Mouse (Mus musculus): ENCODE data around the gene P2ry6. TPM values are rescaled to one million over a fixed set of nuclear protein-coding genes. Genes with fewer than 3 reads are reported as not detected.

P2ry6 gene
- total RNA-seq, 1 experiment: 0.45 TPM

DNA sequence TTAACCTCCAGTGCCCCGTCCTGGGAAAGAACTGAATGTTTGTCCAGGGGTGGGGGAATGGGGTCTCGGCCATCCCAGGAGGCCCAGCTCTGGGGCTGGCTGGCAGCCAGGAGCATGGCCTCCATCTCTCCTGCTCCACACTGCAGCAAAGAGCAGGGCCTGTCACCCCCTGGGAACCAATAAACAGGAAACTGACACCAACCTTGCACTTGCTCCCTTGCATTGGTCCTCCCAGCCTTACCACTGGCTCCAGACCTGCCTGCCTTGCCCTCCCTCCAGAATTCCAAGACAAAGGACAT is 54.7 kb downstream of the P2ry6 start:
- no peak for TF ChIP-seq ZNF384 (IDR thresholded peaks at IDR 0.05; ENCODE audit: low read depth, low read length)
- no peak for TF ChIP-seq CHD2 (IDR thresholded peaks at IDR 0.05; ENCODE audit: low read depth, low read length)
- TF ChIP-seq ZC3H11A (IDR thresholded peaks at IDR 0.05; ENCODE audit: borderline replicate concordance, low read depth, low read length): no peak
- TF ChIP-seq MAFK (IDR thresholded peaks at IDR 0.05; ENCODE audit: insufficient read depth, low read depth, low read length): no peak
- TF ChIP-seq HCFC1 (IDR thresholded peaks at IDR 0.05; ENCODE audit: borderline replicate concordance, insufficient read depth, low read length): no peak
- Histone ChIP-seq H3K36me3 (ENCODE audit: control insufficient read depth, insufficient read depth, low read length, poor library complexity, severe bottlenecking) (peaks cover 12% of the 10 kb centered on the region; the same call in 1 of the 2 replicates), H3K27ac (ENCODE audit: insufficient read depth, low read depth, low read length, poor library complexity, severe bottlenecking) (no peak overlapping the region), H3K9ac (ENCODE audit: insufficient read depth, low read depth, low read length, poor library complexity, severe bottlenecking) (no peak overlapping the region), H3K9me3 (ENCODE audit: control insufficient read depth, insufficient read depth, low read depth, low read length) (no peaks in the 10 kb centered on the region), H3K4me3 (ENCODE audit: insufficient read depth in 1 of 2, low read depth in 1 of 2, low read length in 2 of 2, poor library complexity in 1 of 2, severe bottlenecking in 1 of 2) (no peak overlapping the region), H3K4me1 (ENCODE audit: control insufficient read depth in 2 of 2, insufficient read depth in 2 of 2, low read length in 2 of 2, poor library complexity in 1 of 2) (peaks cover 4 to 16% of the 10 kb centered on the region in 2 experiments; a peak in 3 of 4 replicates)
- in situ Hi-C loops (cut with MboI; ENCODE audit: low sequenced_read_pairs in 2 of 2, unreplicated experiment in 2 of 2): no loop called here
- DNase-seq (ENCODE audit: low read depth, low spot score): no peak

DNA sequence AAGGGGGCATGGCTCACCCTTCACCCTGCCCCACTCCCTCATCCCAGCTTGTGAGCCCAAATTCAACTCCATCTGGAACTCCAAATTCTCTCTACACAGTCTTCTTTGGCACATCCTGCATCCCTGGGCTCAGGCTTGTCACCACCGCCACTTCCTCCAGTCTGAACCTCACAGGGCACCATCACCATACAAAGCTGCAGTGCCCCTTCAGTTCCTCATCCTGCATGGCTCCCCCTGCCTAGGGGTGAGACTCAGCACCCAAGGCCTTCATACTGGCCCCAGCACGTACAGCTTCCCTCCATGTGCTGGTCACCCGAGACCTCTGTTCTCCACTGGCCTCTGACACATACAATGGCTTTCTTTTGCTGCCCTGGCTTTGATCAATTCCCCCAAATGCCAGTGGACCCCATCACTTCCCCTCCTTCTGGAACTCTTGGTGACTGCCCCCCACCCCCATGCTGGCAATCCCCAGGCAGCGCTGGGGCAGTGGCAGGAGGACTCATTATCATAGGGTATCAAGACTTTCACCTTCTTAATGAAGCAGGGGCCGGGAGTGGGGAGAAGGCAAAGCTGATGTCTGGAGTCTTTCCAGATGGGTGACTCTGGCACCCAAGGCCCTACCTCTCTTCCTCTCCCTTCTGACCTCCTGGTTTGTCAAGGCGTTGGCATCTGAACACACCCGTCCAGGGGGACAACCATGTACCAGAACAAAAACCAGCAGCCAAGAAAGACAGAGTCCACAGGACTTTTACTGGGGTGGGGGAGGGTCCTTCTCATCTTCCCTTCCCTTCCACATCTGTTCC is 55.2 kb downstream of the P2ry6 start:
- Histone ChIP-seq H3K36me3 (ENCODE audit: control insufficient read depth, insufficient read depth, low read length, poor library complexity, severe bottlenecking) (peaks cover 12% of the 10 kb centered on the region; the same call in 1 of the 2 replicates), H3K4me1 (ENCODE audit: control insufficient read depth in 2 of 2, insufficient read depth in 2 of 2, low read length in 2 of 2, poor library complexity in 1 of 2) (peaks cover 4 to 13% of the 10 kb centered on the region in 2 experiments; a peak in 2 of 4 replicates), H3K9me3 (ENCODE audit: control insufficient read depth, insufficient read depth, low read depth, low read length) (no peaks in the 10 kb centered on the region), H3K4me3 (ENCODE audit: insufficient read depth in 1 of 2, low read depth in 1 of 2, low read length in 2 of 2, poor library complexity in 1 of 2, severe bottlenecking in 1 of 2) (no peak overlapping the region), H3K27ac (ENCODE audit: insufficient read depth, low read depth, low read length, poor library complexity, severe bottlenecking) (no peak overlapping the region), H3K9ac (ENCODE audit: insufficient read depth, low read depth, low read length, poor library complexity, severe bottlenecking) (no peak overlapping the region)
- DNase-seq (ENCODE audit: low read depth, low spot score): no peak
- TF ChIP-seq MAFK (IDR thresholded peaks at IDR 0.05; ENCODE audit: insufficient read depth, low read depth, low read length) (no peak), HCFC1 (IDR thresholded peaks at IDR 0.05; ENCODE audit: borderline replicate concordance, insufficient read depth, low read length) (no peak), ZC3H11A (IDR thresholded peaks at IDR 0.05; ENCODE audit: borderline replicate concordance, low read depth, low read length) (no peak), ZNF384 (IDR thresholded peaks at IDR 0.05; ENCODE audit: low read depth, low read length) (no peak), CHD2 (IDR thresholded peaks at IDR 0.05; ENCODE audit: low read depth, low read length) (no peak)
- in situ Hi-C loops (cut with MboI; ENCODE audit: low sequenced_read_pairs in 2 of 2, unreplicated experiment in 2 of 2): no loop called here

- no peak for TF ChIP-seq HCFC1 (IDR thresholded peaks at IDR 0.05; ENCODE audit: borderline replicate concordance, insufficient read depth, low read length)
- no peak for TF ChIP-seq ZC3H11A (IDR thresholded peaks at IDR 0.05; ENCODE audit: borderline replicate concordance, low read depth, low read length)
- Histone ChIP-seq H3K9me3 (ENCODE audit: control insufficient read depth, insufficient read depth, low read depth, low read length) (no peaks in the 10 kb centered on the region), H3K9ac (ENCODE audit: insufficient read depth, low read depth, low read length, poor library complexity, severe bottlenecking) (peak overlapping the region; percentile 44), H3K4me3 (ENCODE audit: insufficient read depth in 1 of 2, low read depth in 1 of 2, low read length in 2 of 2, poor library complexity in 1 of 2, severe bottlenecking in 1 of 2) (peak overlapping the region; percentile 23 to 39; a peak in 2 of 4 replicates), H3K4me1 (ENCODE audit: control insufficient read depth in 2 of 2, insufficient read depth in 2 of 2, low read length in 2 of 2, poor library complexity in 1 of 2) (peaks cover 4 to 13% of the 10 kb centered on the region in 2 experiments; a peak in 2 of 4 replicates), H3K36me3 (ENCODE audit: control insufficient read depth, insufficient read depth, low read length, poor library complexity, severe bottlenecking) (peaks cover 12% of the 10 kb centered on the region; the same call in 1 of the 2 replicates), H3K27ac (ENCODE audit: insufficient read depth, low read depth, low read length, poor library complexity, severe bottlenecking) (no peak overlapping the region)
- DNase-seq (ENCODE audit: low read depth, low spot score): no peak
- in situ Hi-C loops (cut with MboI; ENCODE audit: low sequenced_read_pairs in 2 of 2, unreplicated experiment in 2 of 2): no loop called here
Measured at GRCm38 (mm10) chr7:100918176-100918575, 56.3 kb downstream of the P2ry6 start.

DNA sequence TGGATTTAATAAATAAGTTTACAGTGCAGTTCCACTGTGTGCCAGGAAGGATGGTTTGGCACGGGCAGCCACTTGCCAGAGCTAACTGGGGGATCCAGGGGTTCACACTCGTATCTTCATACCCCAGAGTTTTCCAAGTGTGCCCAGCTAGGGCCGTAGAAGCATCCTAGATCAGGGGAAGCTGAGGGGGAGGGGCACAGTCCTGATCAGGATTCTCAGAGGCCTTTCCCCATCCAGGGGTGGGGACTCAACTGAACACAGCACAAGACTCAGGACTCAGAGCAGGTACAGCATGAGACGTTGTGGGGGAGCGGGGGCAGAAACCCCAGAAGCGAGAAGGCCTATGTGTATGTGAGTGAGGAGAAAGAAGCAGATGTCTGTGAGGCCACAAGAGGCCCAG is 56.7 kb downstream of the P2ry6 start:
- no peak for DNase-seq (ENCODE audit: low read depth, low spot score)
- Histone ChIP-seq H3K36me3 (ENCODE audit: control insufficient read depth, insufficient read depth, low read length, poor library complexity, severe bottlenecking) (peaks cover 11% of the 10 kb centered on the region; the same call in 1 of the 2 replicates), H3K9me3 (ENCODE audit: control insufficient read depth, insufficient read depth, low read depth, low read length) (no peaks in the 10 kb centered on the region), H3K27ac (ENCODE audit: insufficient read depth, low read depth, low read length, poor library complexity, severe bottlenecking) (no peak overlapping the region), H3K4me1 (ENCODE audit: control insufficient read depth in 2 of 2, insufficient read depth in 2 of 2, low read length in 2 of 2, poor library complexity in 1 of 2) (peaks cover 4 to 13% of the 10 kb centered on the region in 2 experiments; a peak in 2 of 4 replicates), H3K9ac (ENCODE audit: insufficient read depth, low read depth, low read length, poor library complexity, severe bottlenecking) (peak overlapping the region; percentile 44), H3K4me3 (ENCODE audit: insufficient read depth in 1 of 2, low read depth in 1 of 2, low read length in 2 of 2, poor library complexity in 1 of 2, severe bottlenecking in 1 of 2) (peak overlapping the region; percentile 23 to 39; a peak in 2 of 4 replicates)
- TF ChIP-seq HCFC1 (IDR thresholded peaks at IDR 0.05; ENCODE audit: borderline replicate concordance, insufficient read depth, low read length): no peak
- TF ChIP-seq ZNF384 (IDR thresholded peaks at IDR 0.05; ENCODE audit: low read depth, low read length): no peak
- TF ChIP-seq ZC3H11A (IDR thresholded peaks at IDR 0.05; ENCODE audit: borderline replicate concordance, low read depth, low read length): no peak
- TF ChIP-seq MAFK (IDR thresholded peaks at IDR 0.05; ENCODE audit: insufficient read depth, low read depth, low read length): no peak
- TF ChIP-seq CHD2 (IDR thresholded peaks at IDR 0.05; ENCODE audit: low read depth, low read length): no peak
- in situ Hi-C loops (cut with MboI; ENCODE audit: low sequenced_read_pairs in 2 of 2, unreplicated experiment in 2 of 2): no loop called here

Data from ES-E14 (cell line).